Mouse (Mus musculus) ES-E14 (cell line): ENCODE results near the gene Timm13. TPM values are rescaled to one million over a fixed set of nuclear protein-coding genes. Genes with fewer than 3 reads are reported as not detected.

Experiments used
- DNase-seq: peaks from one replicate; pipeline ENCODE4 v3.0.0-alpha.2; 2013; ENCODE audit warnings: low read depth, low spot score
- H3K27ac ChIP-seq: 2 replicates; pipeline ENCODE4 v1.5.1; 2012; ENCODE audit warnings: low read depth, mild to moderate bottlenecking, low read length, moderate library complexity, mixed read lengths; ENCODE audit not compliant: poor library complexity, insufficient read depth, severe bottlenecking
- H3K36me3 ChIP-seq: 2 replicates; pipeline ENCODE4 v1.6.1; 2012; ENCODE audit warnings: mild to moderate bottlenecking, low read length, moderate library complexity, mixed read lengths; ENCODE audit not compliant: control insufficient read depth, poor library complexity, insufficient read depth, severe bottlenecking
- H3K4me1 ChIP-seq, 2 experiments: fragments of 150-350 bp in 1 of 2; sonication (generic) in 1 of 2; 2 replicates each; pipeline ENCODE4 v1.6.1; 2012; ENCODE audit warnings: low read length in 2 of 2, mild to moderate bottlenecking in 1 of 2, mixed read lengths in 1 of 2; ENCODE audit not compliant: control insufficient read depth in 2 of 2, insufficient read depth in 2 of 2, poor library complexity in 1 of 2
- H3K4me3 ChIP-seq, 2 experiments: fragments of 150-350 bp in 1 of 2; sonication (generic) in 1 of 2; 2 replicates each; pipeline ENCODE4 v1.5.1; 2012; ENCODE audit warnings: low read length in 2 of 2, low read depth in 1 of 2, mild to moderate bottlenecking in 1 of 2, mixed read lengths in 1 of 2; ENCODE audit not compliant: insufficient read depth in 1 of 2, poor library complexity in 1 of 2, severe bottlenecking in 1 of 2
- H3K9ac ChIP-seq: 2 replicates; pipeline ENCODE4 v1.6.1; 2012; ENCODE audit warnings: low read depth, mild to moderate bottlenecking, low read length, mixed read lengths; ENCODE audit not compliant: poor library complexity, insufficient read depth, severe bottlenecking
- H3K9me3 ChIP-seq: fragments of 150-350 bp; sonication (generic); 2 replicates; pipeline ENCODE4 v1.6.1; 2012; ENCODE audit warnings: low read depth, mild to moderate bottlenecking, low read length; ENCODE audit not compliant: control insufficient read depth, insufficient read depth
- CHD2 ChIP-seq: IDR thresholded peaks from 2 replicates; pipeline ENCODE4 v1.6.1; 2014; ENCODE audit warnings: mild to moderate bottlenecking, low read depth, low read length, inconsistent platforms
- HCFC1 ChIP-seq: IDR thresholded peaks from 2 replicates; pipeline ENCODE4 v1.6.1; 2012; ENCODE audit warnings: low read length, inconsistent platforms, borderline replicate concordance; ENCODE audit not compliant: insufficient read depth
- MAFK ChIP-seq: IDR thresholded peaks from 2 replicates; pipeline ENCODE4 v1.6.1; 2014; ENCODE audit warnings: mild to moderate bottlenecking, low read depth, low read length, inconsistent platforms; ENCODE audit not compliant: insufficient read depth
- ZC3H11A ChIP-seq: IDR thresholded peaks from 2 replicates; pipeline ENCODE4 v1.6.1; 2012; ENCODE audit warnings: low read depth, mild to moderate bottlenecking, inconsistent platforms, low read length, borderline replicate concordance
- ZNF384 ChIP-seq: IDR thresholded peaks from 2 replicates; pipeline ENCODE4 v1.6.1; 2012; ENCODE audit warnings: low read depth, low read length, inconsistent platforms
- in situ Hi-C, 2 experiments: fragments of 600-800 bp; cut with MboI; formaldehyde crosslinking; loops; one replicate each; pipeline ENCODE4 v1.15.1; 2025; ENCODE audit warnings: low sequenced_read_pairs in 2 of 2, inconsistent platforms in 1 of 2; ENCODE audit not compliant: unreplicated experiment in 2 of 2
- total RNA-seq: library from RNA; depleted of rRNA; stranded (reverse); fragments of 300-350 nt; gene quantifications from 2 replicates; pipeline ENCODE4 v1.2.3, GENCODE M21; 2012

Gene Timm13
- total RNA-seq, 1 experiment, result 244 TPM

- peaks cover 63% of the 10 kb centered on the region for H3K36me3 ChIP-seq
- in situ Hi-C loops, result no loop called here
Measured at GRCm38 (mm10) chr10:80909375-80910162, 8.8 kb upstream of the Timm13 start.

GRCm38 (mm10) chr10:80904709-80905108 lies 3.9 kb upstream of the Timm13 start:
- no peak for DNase-seq
- Histone ChIP-seq H3K4me1 (peaks cover 0 to 8% of the 10 kb centered on the region in 2 experiments; a peak in 1 of 4 replicates), H3K36me3 (peaks cover 54% of the 10 kb centered on the region), H3K27ac (no peak overlapping the region), H3K9ac (no peak overlapping the region), H3K9me3 (no peaks in the 10 kb centered on the region), H3K4me3 (no peak overlapping the region)
- in situ Hi-C loops, result no loop called here
- TF ChIP-seq MAFK (no peak), HCFC1 (no peak), ZNF384 (no peak), ZC3H11A (no peak), CHD2 (no peak)

More at GRCm38 (mm10) chr10:80909375-80910162, 8.8 kb upstream of the Timm13 start:
- H3K27ac ChIP-seq, result no peak overlapping the region
- TF ChIP-seq MAFK, result no peak
- no peak for TF ChIP-seq ZC3H11A
- TF ChIP-seq ZNF384, result no peak
- TF ChIP-seq CHD2, result no peak
- no peak for TF ChIP-seq HCFC1
- no peak for DNase-seq
- no peaks in the 10 kb centered on the region for H3K9me3 ChIP-seq
- H3K4me1 ChIP-seq, result peaks cover 0 to 1% of the 10 kb centered on the region in 2 experiments; a peak in 1 of 4 replicates
- no peak overlapping the region for H3K4me3 ChIP-seq
- H3K9ac ChIP-seq, result no peak overlapping the region

- Histone ChIP-seq H3K9me3 (no peaks in the 10 kb centered on the region), H3K36me3 (peaks cover 54% of the 10 kb centered on the region), H3K4me3 (peak overlapping the region in 1 of 2 experiments; percentile 12; a peak in 1 of 4 replicates), H3K27ac (no peak overlapping the region), H3K4me1 (peaks cover 0 to 12% of the 10 kb centered on the region in 2 experiments; a peak in 1 of 4 replicates), H3K9ac (no peak overlapping the region)
- TF ChIP-seq ZNF384, result no peak
- TF ChIP-seq ZC3H11A, result no peak
- no peak for TF ChIP-seq HCFC1
- no peak for TF ChIP-seq CHD2
- no peak for TF ChIP-seq MAFK
- in situ Hi-C loops, result no loop called here
- DNase-seq, result no peak
Measured at GRCm38 (mm10) chr10:80904004-80904693, 3.4 kb upstream of the Timm13 start.

GRCm38 (mm10) chr10:80903282-80903681 lies 2.5 kb upstream of the Timm13 start:
- Histone ChIP-seq H3K27ac (no peak overlapping the region), H3K36me3 (peaks cover 53% of the 10 kb centered on the region), H3K9me3 (no peaks in the 10 kb centered on the region), H3K9ac (no peak overlapping the region), H3K4me1 (peaks cover 0 to 14% of the 10 kb centered on the region in 2 experiments; a peak in 1 of 4 replicates), H3K4me3 (no peak overlapping the region)
- DNase-seq, result no peak
- TF ChIP-seq ZNF384, result no peak
- TF ChIP-seq ZC3H11A, result no peak
- no peak for TF ChIP-seq MAFK
- no peak for TF ChIP-seq CHD2
- TF ChIP-seq HCFC1, result no peak
- in situ Hi-C loops, result no loop called here
